Mouse (Mus musculus) MEL (cell line): Measurements from ENCODE around the gene Ptpn1. TPM values are rescaled to one million over a fixed set of nuclear protein-coding genes. Genes with fewer than 3 reads are reported as not detected.

Experiments
- DNase-seq: peaks from one replicate; pipeline ENCODE4 v3.0.0; 2011; ENCODE audit warnings: low read depth, low spot score
- H3K27ac ChIP-seq: 2 replicates; pipeline ENCODE4 v1.5.1; 2012; ENCODE audit warnings: low read depth, mild to moderate bottlenecking, control low read depth, low read length, moderate library complexity; ENCODE audit not compliant: control insufficient read depth
- H3K27me3 ChIP-seq, 2 experiments: fragments of 150-350 bp in 1 of 2; sonication (generic) in 1 of 2; 2 replicates each; pipeline ENCODE4 v1.6.1; 2012; ENCODE audit warnings: low read length in 2 of 2, mild to moderate bottlenecking in 2 of 2, improper control_type of control experiment in 1 of 2, moderate library complexity in 1 of 2; ENCODE audit not compliant: insufficient read depth in 2 of 2, control insufficient read depth in 1 of 2
- H3K36me3 ChIP-seq, 2 experiments: 2 replicates each; pipeline ENCODE4 v1.6.1; 2012 to 2014; ENCODE audit warnings: low read length in 2 of 2, improper control_type of control experiment in 1 of 2, inconsistent platforms in 1 of 2, mild to moderate bottlenecking in 1 of 2; ENCODE audit not compliant: insufficient read depth in 2 of 2, control insufficient read depth in 1 of 2
- H3K4me1 ChIP-seq, 2 experiments: fragments of 150-350 bp in 1 of 2; sonication (generic) in 1 of 2; 2 replicates each; pipeline ENCODE4 v1.6.1; 2012; ENCODE audit warnings: low read length in 2 of 2, improper control_type of control experiment in 1 of 2, mild to moderate bottlenecking in 1 of 2; ENCODE audit not compliant: insufficient read depth in 2 of 2, control insufficient read depth in 1 of 2
- H3K4me3 ChIP-seq, 2 experiments: fragments of 150-350 bp in 1 of 2; sonication (generic) in 1 of 2; 2 replicates each; pipeline ENCODE4 v1.5.1; 2012; ENCODE audit warnings: low read depth in 2 of 2, low read length in 2 of 2, mild to moderate bottlenecking in 2 of 2, moderate library complexity in 2 of 2, control low read depth in 1 of 2, improper control_type of control experiment in 1 of 2; ENCODE audit not compliant: control insufficient read depth in 1 of 2, insufficient read depth in 1 of 2
- H3K79me2 ChIP-seq: 2 replicates; pipeline ENCODE4 v1.6.1; 2012; ENCODE audit warnings: mild to moderate bottlenecking, low read length, moderate library complexity; ENCODE audit not compliant: control insufficient read depth, poor library complexity, insufficient read depth
- H3K9ac ChIP-seq: 2 replicates; pipeline ENCODE4 v1.6.1; 2012; ENCODE audit warnings: low read depth, mild to moderate bottlenecking, control low read depth, low read length, moderate library complexity; ENCODE audit not compliant: control insufficient read depth, poor library complexity, severe bottlenecking
- H3K9me3 ChIP-seq: fragments of 150-350 bp; sonication (generic); replicated peaks from 2 replicates; pipeline ENCODE4 v1.6.1; 2012; ENCODE audit warnings: mild to moderate bottlenecking, low read length, improper control_type of control experiment, moderate library complexity; ENCODE audit not compliant: insufficient read depth
- CHD2 ChIP-seq: IDR thresholded peaks from 2 replicates; pipeline ENCODE4 v1.6.1; 2011; ENCODE audit warnings: low read length, improper control_type of control experiment
- CTCF ChIP-seq, 3 experiments: IDR thresholded peaks in 2 of 3; conservative IDR thresholded peaks in 1 of 3; 2 replicates each; pipeline ENCODE4 v1.5.1; 2011 to 2012; ENCODE audit warnings: low read length in 3 of 3, low read depth in 2 of 3, mild to moderate bottlenecking in 2 of 3, improper control_type of control experiment in 1 of 3, inconsistent platforms in 1 of 3, mixed read lengths in 1 of 3, moderate library complexity in 1 of 3; ENCODE audit not compliant: control insufficient read depth in 1 of 3, insufficient read depth in 1 of 3, poor library complexity in 1 of 3, severe bottlenecking in 1 of 3
- ELF1 ChIP-seq: IDR thresholded peaks from 2 replicates; pipeline ENCODE4 v1.6.1; 2014; ENCODE audit warnings: low read depth, mild to moderate bottlenecking, inconsistent platforms, low read length, improper control_type of control experiment, moderate library complexity
- ETS1 ChIP-seq: IDR thresholded peaks from 2 replicates; pipeline ENCODE4 v1.6.1; 2012; ENCODE audit warnings: low read depth, mild to moderate bottlenecking, inconsistent platforms, low read length, improper control_type of control experiment, moderate library complexity
- JUND ChIP-seq: IDR thresholded peaks from 2 replicates; pipeline ENCODE4 v1.6.1; 2011; ENCODE audit warnings: low read depth, mild to moderate bottlenecking, improper control_type of control experiment, low read length
- KAT2A ChIP-seq: conservative IDR thresholded peaks from 2 replicates; pipeline ENCODE4 v1.6.1; 2012; ENCODE audit warnings: low read depth, low read length, improper control_type of control experiment, inconsistent platforms
- MEF2A ChIP-seq: IDR thresholded peaks from 2 replicates; pipeline ENCODE4 v1.6.1; 2014; ENCODE audit warnings: low read depth, mild to moderate bottlenecking, inconsistent platforms, low read length, improper control_type of control experiment; ENCODE audit not compliant: poor library complexity, insufficient replicate concordance, severe bottlenecking; ENCODE audit errors: extremely low read depth
- MYB ChIP-seq: IDR thresholded peaks from 2 replicates; pipeline ENCODE4 v1.6.1; 2011; ENCODE audit warnings: mild to moderate bottlenecking, low read depth, low read length, improper control_type of control experiment
- MYC ChIP-seq: IDR thresholded peaks from 2 replicates; pipeline ENCODE4 v1.6.1; 2011; ENCODE audit warnings: low read depth, mild to moderate bottlenecking, low read length, improper control_type of control experiment, moderate library complexity
- POLR2AphosphoS2 ChIP-seq: IDR thresholded peaks from 2 replicates; pipeline ENCODE4 v1.6.1; 2011; ENCODE audit warnings: low read length, improper control_type of control experiment
- POLR2AphosphoS5 ChIP-seq: IDR thresholded peaks from 2 replicates; pipeline ENCODE4 v1.6.1; 2012; ENCODE audit warnings: low read depth, borderline replicate concordance, mild to moderate bottlenecking, inconsistent platforms, low read length, moderate library complexity, mixed read lengths
- RAD21 ChIP-seq: IDR thresholded peaks from 2 replicates; pipeline ENCODE4 v1.6.1; 2011; ENCODE audit warnings: mild to moderate bottlenecking, low read depth, low read length, improper control_type of control experiment
- RCOR1 ChIP-seq: IDR thresholded peaks from 2 replicates; pipeline ENCODE4 v1.6.1; 2012; ENCODE audit warnings: low read depth, mild to moderate bottlenecking, inconsistent platforms, low read length, improper control_type of control experiment
- SIN3A ChIP-seq: IDR thresholded peaks from 2 replicates; pipeline ENCODE4 v1.6.1; 2012; ENCODE audit warnings: low read length, improper control_type of control experiment, inconsistent platforms
- SMC3 ChIP-seq: IDR thresholded peaks from 2 replicates; pipeline ENCODE4 v1.6.1; 2011; ENCODE audit warnings: low read depth, low read length, improper control_type of control experiment
- TAL1 ChIP-seq: IDR thresholded peaks from 2 replicates; pipeline ENCODE4 v1.6.1; 2012; ENCODE audit warnings: mild to moderate bottlenecking, inconsistent platforms, low read length, moderate library complexity, mixed read lengths
- UBTF ChIP-seq: IDR thresholded peaks from 2 replicates; pipeline ENCODE4 v1.6.1; 2012; ENCODE audit warnings: low read depth, mild to moderate bottlenecking, inconsistent platforms, low read length, improper control_type of control experiment, moderate library complexity, borderline replicate concordance; ENCODE audit not compliant: insufficient read depth
- ZKSCAN1 ChIP-seq: IDR thresholded peaks from 2 replicates; pipeline ENCODE4 v1.6.1; 2012; ENCODE audit warnings: low read depth, mild to moderate bottlenecking, inconsistent platforms, low read length, improper control_type of control experiment, moderate library complexity
- ZMIZ1 ChIP-seq: IDR thresholded peaks from 2 replicates; pipeline ENCODE4 v1.6.1; 2012; ENCODE audit warnings: low read depth, mild to moderate bottlenecking, inconsistent platforms, low read length, improper control_type of control experiment, moderate library complexity
- polyA plus RNA-seq, 2 experiments: library from polyadenylated mRNA; stranded (reverse) in 1 of 2; unstranded in 1 of 2; fragments of >175 nt in 1 of 2; fragments of >200 nt in 1 of 2; gene quantifications; 2 replicates each; pipeline versions ENCODE4 v1.2.1 to v1.2.4; 2012; ENCODE audit warnings: low replicate concordance in 2 of 2, low read depth in 1 of 2; ENCODE audit not compliant: insufficient read length in 2 of 2, insufficient read depth in 1 of 2, missing spikeins in 1 of 2
- total RNA-seq: library from RNA; depleted of rRNA; stranded (reverse); fragments of 300-350 nt; gene quantifications from 2 replicates; pipeline ENCODE4 v1.2.3, GENCODE M21; 2012

The Ptpn1 gene
- total and polyA plus RNA-seq, 3 experiments = 55.3 to 62.9 TPM; not detected in 1

- TF ChIP-seq TAL1 (no peak), RCOR1 (no peak), SMC3 (no peak), CTCF (IDR thresholded peaks at IDR 0.05 in 2 of 3, conservative IDR thresholded peaks at IDR 0.05 in 1 of 3; ENCODE audit: control insufficient read depth in 1 of 3, insufficient read depth in 1 of 3, low read depth in 2 of 3, low read length in 3 of 3, poor library complexity in 1 of 3, severe bottlenecking in 1 of 3) (no peak)
These were observed 22.2 kb upstream of the Ptpn1 start for GRCm38 (mm10) chr2:167909531-167910177.

GRCm38 (mm10) chr2:167910178-167910540, 21.7 kb upstream of the Ptpn1 start:
- no peak overlapping the region for H3K4me3 ChIP-seq
- DNase-seq = no peak
- no peak overlapping the region for H3K9ac ChIP-seq
- H3K27me3 ChIP-seq = peaks cover 0 to 5% of the 10 kb centered on the region in 2 experiments; a peak in 3 of 4 replicates
- TF ChIP-seq SIN3A (no peak), CTCF (IDR thresholded peaks at IDR 0.05 in 2 of 3, conservative IDR thresholded peaks at IDR 0.05 in 1 of 3; ENCODE audit: control insufficient read depth in 1 of 3, insufficient read depth in 1 of 3, low read depth in 2 of 3, low read length in 3 of 3, poor library complexity in 1 of 3, severe bottlenecking in 1 of 3) (no peak), CHD2 (no peak), POLR2AphosphoS5 (no peak), JUND (no peak), ZKSCAN1 (no peak), MYC (no peak), POLR2AphosphoS2 (no peak), KAT2A (no peak), ZMIZ1 (no peak), ETS1 (no peak), ELF1 (no peak), MEF2A (no peak), RCOR1 (no peak), RAD21 (no peak), MYB (no peak), TAL1 (no peak), UBTF (no peak)
- H3K27ac ChIP-seq = no peak overlapping the region
- H3K9me3 ChIP-seq = no peaks in the 10 kb centered on the region
- no peaks in the 10 kb centered on the region for H3K4me1 ChIP-seq
- no peaks in the 10 kb centered on the region for H3K79me2 ChIP-seq
- no peaks in the 10 kb centered on the region for H3K36me3 ChIP-seq

More at GRCm38 (mm10) chr2:167909531-167910177, 22.2 kb upstream of the Ptpn1 start:
- H3K36me3 ChIP-seq = no peaks in the 10 kb centered on the region
- H3K9ac ChIP-seq = no peak overlapping the region
- H3K27ac ChIP-seq = no peak overlapping the region
- H3K4me3 ChIP-seq = no peak overlapping the region
- peaks cover 0 to 5% of the 10 kb centered on the region in 2 experiments; a peak in 3 of 4 replicates for H3K27me3 ChIP-seq
- no peaks in the 10 kb centered on the region for H3K9me3 ChIP-seq
- DNase-seq = no peak
- H3K4me1 ChIP-seq = no peaks in the 10 kb centered on the region
- no peaks in the 10 kb centered on the region for H3K79me2 ChIP-seq
